Mouse (Mus musculus) heart, postnatal 0 days (tissue): ENCODE data around the gene Gbf1. TPM values are rescaled to one million over a fixed set of nuclear protein-coding genes. Genes with fewer than 3 reads are reported as not detected.
"Not testable (repeated sequence)": the region's sequence is repeated elsewhere in the genome, so short reads cannot be mapped to it uniquely, and the experiment has no call there.

ENCODE experiments used
- ATAC-seq: fragments of 200-750 bp; cut with Nextera tagmentation; 2 replicates; pipeline ENCODE4 v1.8.0; 2017; ENCODE audit warnings: low read depth, moderate number of reproducible peaks, moderate library complexity; ENCODE audit not compliant: insufficient read depth
- DNase-seq: peaks from one replicate; pipeline ENCODE4 v3.0.0-alpha.2; 2016; ENCODE audit warnings: low spot score
- H3K27ac ChIP-seq: fragments of 300-500 bp; sonication (generic); 2 replicates; pipeline ENCODE4 v1.5.1; 2014; ENCODE audit warnings: low read depth, mild to moderate bottlenecking
- H3K27me3 ChIP-seq: fragments of 300-500 bp; sonication (generic); 2 replicates; pipeline ENCODE4 v1.6.1; 2014; ENCODE audit warnings: low read length, mixed read lengths; ENCODE audit not compliant: control insufficient read depth, insufficient read depth
- H3K36me3 ChIP-seq: fragments of 300-500 bp; sonication (generic); replicated peaks from 2 replicates; pipeline ENCODE4 v1.6.1; 2014; ENCODE audit warnings: low read length, mixed read lengths; ENCODE audit not compliant: control insufficient read depth, insufficient read depth
- H3K4me1 ChIP-seq: fragments of 300-500 bp; sonication (generic); 2 replicates; pipeline ENCODE4 v1.6.1; 2014; ENCODE audit warnings: antibody characterized with exemption; ENCODE audit not compliant: control insufficient read depth, insufficient read depth
- H3K4me2 ChIP-seq: fragments of 300-500 bp; sonication (generic); 2 replicates; pipeline ENCODE4 v1.6.1; 2014; ENCODE audit warnings: low read depth, mild to moderate bottlenecking, low read length, moderate library complexity
- H3K4me3 ChIP-seq: fragments of 300-500 bp; sonication (generic); 2 replicates; pipeline ENCODE4 v1.5.1; 2014; ENCODE audit warnings: low read depth, low read length
- H3K9ac ChIP-seq: fragments of 300-500 bp; sonication (generic); replicated peaks from 2 replicates; pipeline ENCODE4 v1.6.1; 2014; ENCODE audit warnings: low read depth, low read length, mixed read lengths
- H3K9me3 ChIP-seq: fragments of 300-500 bp; sonication (generic); replicated peaks from 2 replicates; pipeline ENCODE4 v1.6.1; 2016; ENCODE audit warnings: low read length; ENCODE audit not compliant: control insufficient read depth
- CTCF ChIP-seq: IDR thresholded peaks from 2 replicates; pipeline ENCODE4 v1.5.1; 2016; ENCODE audit warnings: antibody characterized with exemption, control low read depth, low read depth
- EP300 ChIP-seq: IDR thresholded peaks from 2 replicates; pipeline ENCODE4 v1.6.1; 2016; ENCODE audit warnings: antibody characterized with exemption, low read depth
- WGBS: fragments of 180-500 bp; shearing (Covaris S2); extraction: QIAGEN DNeasy Blood & Tissue Kit; methylation state at CpG from one replicate; pipeline ENCODE4 v1.1.7; 2014; 5-methylcytosine and 5-hydroxymethylcytosine counted together
- polyA plus RNA-seq: library from polyadenylated mRNA; unstranded; fragments of >200 nt; fragmentation: Nextera tagmentation; extraction: Ambion mirVana; gene quantifications from 2 replicates; pipeline ENCODE4 v1.2.1, GENCODE M21; 2015
- total RNA-seq: library from RNA; depleted of rRNA; stranded (reverse); fragments of >200 nt; gene quantifications from 2 replicates; pipeline ENCODE4 v1.2.3, GENCODE M21; 2014; ENCODE audit warnings: low replicate concordance

Gbf1 gene
- total and polyA plus RNA-seq, 2 experiments from 2014 or later = 27.5 to 39.7 TPM

DNA sequence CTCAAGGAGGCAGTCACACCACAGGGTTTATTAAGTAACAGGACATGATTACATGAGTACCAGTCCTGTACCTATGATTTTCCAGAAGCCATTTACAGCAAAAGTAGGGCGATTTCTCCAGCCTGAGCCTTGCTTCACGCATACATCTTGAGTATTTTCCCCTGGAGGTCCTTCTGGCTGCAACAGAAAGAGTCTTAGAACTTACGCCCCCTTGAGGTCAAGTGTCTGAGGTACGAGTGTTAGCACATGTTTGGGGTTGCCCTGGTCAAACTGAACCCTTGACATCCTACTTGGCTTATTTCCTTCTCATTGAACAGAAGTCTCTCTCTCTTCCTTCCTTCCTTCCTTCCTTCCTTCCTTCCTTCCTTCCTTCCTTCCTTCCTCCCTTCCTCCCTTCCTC, 37.7 kb upstream of the Gbf1 start:
- DNase-seq (no peak), ATAC-seq (no peak)
- WGBS = 54% methylated on average over 4 of the region's 4 CpGs

GRCm38 (mm10) chr19:46119458-46119857, 32.9 kb upstream of the Gbf1 start:
- ATAC-seq (no peak), DNase-seq (no peak)
- Histone ChIP-seq H3K27ac (no peak overlapping the region), H3K27me3 (no peaks in the 10 kb centered on the region), H3K9ac (no peak overlapping the region), H3K4me3 (no peak overlapping the region), H3K9me3 (no peaks in the 10 kb centered on the region), H3K4me2 (no peak overlapping the region), H3K36me3 (no peaks in the 10 kb centered on the region), H3K4me1 (no peaks in the 10 kb centered on the region)
- 80% methylated on average over 3 of the region's 3 CpGs for WGBS
- TF ChIP-seq CTCF (no peak), EP300 (no peak)

More for the DNA sequence above, 37.7 kb upstream of the Gbf1 start:
- H3K27ac ChIP-seq = no peak overlapping the region
- H3K9ac ChIP-seq = no peak overlapping the region
- H3K4me2 ChIP-seq = no peak overlapping the region
- H3K27me3 ChIP-seq = no peaks in the 10 kb centered on the region
- no peaks in the 10 kb centered on the region for H3K9me3 ChIP-seq
- no peaks in the 10 kb centered on the region for H3K36me3 ChIP-seq
- H3K4me1 ChIP-seq = no peaks in the 10 kb centered on the region
- TF ChIP-seq CTCF = no peak
- no peak for TF ChIP-seq EP300
- H3K4me3 ChIP-seq = no peak overlapping the region

DNA sequence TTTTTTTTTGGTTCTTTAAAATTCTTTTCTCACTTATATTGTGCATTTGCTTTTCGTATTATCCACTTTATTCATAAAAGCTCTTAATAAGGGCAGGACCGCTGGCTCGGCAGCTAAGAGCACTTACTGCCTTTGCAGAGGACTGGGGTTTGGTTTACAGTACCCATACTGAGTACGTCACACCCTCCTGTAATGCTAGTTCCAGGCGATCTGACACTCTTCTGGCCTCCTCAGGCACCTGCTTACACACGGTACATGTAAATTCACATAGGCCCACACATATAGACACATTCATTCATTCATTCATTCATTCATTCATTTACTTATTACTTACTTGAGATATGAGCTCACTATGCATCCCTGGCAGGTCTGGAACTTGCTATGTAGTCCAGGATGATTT, 31.4 kb upstream of the Gbf1 start:
- H3K4me3 ChIP-seq = no peak overlapping the region
- WGBS = 68% methylated on average over 6 of the region's 6 CpGs
- DNase-seq = no peak

DNA sequence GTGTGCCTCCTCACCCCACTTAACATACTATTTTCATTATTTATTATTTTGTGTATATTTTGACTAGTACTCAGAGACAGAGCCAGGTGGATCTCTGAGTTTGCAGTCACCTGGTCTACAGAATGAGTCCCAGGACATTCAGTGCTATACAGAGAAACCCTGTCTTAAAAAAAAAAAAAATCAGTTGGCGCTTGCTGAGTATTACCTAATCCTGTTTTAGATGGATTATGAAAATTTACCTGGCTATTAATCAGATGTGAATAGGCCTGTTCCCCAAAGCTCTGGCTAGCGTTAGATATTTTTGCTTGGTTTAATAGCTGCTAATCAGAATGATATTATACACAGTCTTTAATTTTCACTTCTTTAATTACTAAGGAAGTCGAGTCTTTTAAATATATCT, 28.4 kb upstream of the Gbf1 start:
- ATAC-seq = no peak
- TF ChIP-seq EP300 (no peak), CTCF (no peak)

More for the DNA sequence above, 31.4 kb upstream of the Gbf1 start:
- Histone ChIP-seq H3K4me1 (no peaks in the 10 kb centered on the region), H3K27ac (no peak overlapping the region), H3K27me3 (no peaks in the 10 kb centered on the region), H3K36me3 (no peaks in the 10 kb centered on the region), H3K4me2 (no peak overlapping the region), H3K9ac (no peak overlapping the region), H3K9me3 (no peaks in the 10 kb centered on the region)
- no peak for ATAC-seq
- TF ChIP-seq CTCF = no peak
- no peak for TF ChIP-seq EP300

GRCm38 (mm10) chr19:46124651-46125050, 27.7 kb upstream of the Gbf1 start:
- Histone ChIP-seq H3K4me2 (no peak overlapping the region), H3K4me3 (no peak overlapping the region), H3K27ac (no peak overlapping the region), H3K36me3 (no peaks in the 10 kb centered on the region), H3K9me3 (no peaks in the 10 kb centered on the region), H3K27me3 (no peaks in the 10 kb centered on the region), H3K9ac (no peak overlapping the region), H3K4me1 (no peaks in the 10 kb centered on the region)
- no peak for TF ChIP-seq EP300
- DNase-seq (no peak), ATAC-seq (no peak)

More for the DNA sequence above, 28.4 kb upstream of the Gbf1 start:
- 84% methylated on average over 3 of the region's 3 CpGs for WGBS
- H3K27me3 ChIP-seq = no peaks in the 10 kb centered on the region
- no peak overlapping the region for H3K27ac ChIP-seq
- no peak overlapping the region for H3K4me2 ChIP-seq
- no peaks in the 10 kb centered on the region for H3K9me3 ChIP-seq
- H3K9ac ChIP-seq = no peak overlapping the region
- no peaks in the 10 kb centered on the region for H3K36me3 ChIP-seq
- no peaks in the 10 kb centered on the region for H3K4me1 ChIP-seq
- H3K4me3 ChIP-seq = no peak overlapping the region
- no peak for DNase-seq

DNA sequence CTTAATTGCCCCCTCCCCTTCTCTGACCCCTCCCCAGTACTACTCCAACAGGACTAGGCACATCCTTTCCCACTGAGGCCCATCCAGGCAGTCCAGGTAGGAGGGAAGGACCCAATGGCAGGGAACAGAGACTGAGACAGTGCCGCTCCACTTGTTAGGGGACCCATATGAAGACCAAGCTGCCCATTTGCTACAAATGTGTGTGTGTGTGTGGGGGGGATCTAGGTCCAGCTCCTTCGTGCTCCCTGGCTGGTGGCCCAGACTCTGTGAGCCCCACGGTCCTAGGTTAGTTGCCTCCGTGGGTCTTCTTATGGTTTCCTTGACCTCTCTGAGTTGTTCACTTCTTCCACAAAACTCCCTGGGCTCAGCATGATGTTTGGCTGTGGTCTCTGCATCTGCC, 26.0 kb upstream of the Gbf1 start:
- H3K9ac ChIP-seq = no peak overlapping the region
- DNase-seq (no peak), ATAC-seq (no peak)
- 82% methylated on average over 4 of the region's 4 CpGs for WGBS
- no peaks in the 10 kb centered on the region for H3K4me1 ChIP-seq
- no peak overlapping the region for H3K4me2 ChIP-seq
- H3K4me3 ChIP-seq = no peak overlapping the region
- no peak for TF ChIP-seq CTCF
- TF ChIP-seq EP300 = no peak
- no peak overlapping the region for H3K27ac ChIP-seq
- no peaks in the 10 kb centered on the region for H3K36me3 ChIP-seq
- H3K27me3 ChIP-seq = peaks cover 3% of the 10 kb centered on the region; the same call in 1 of the 2 replicates
- H3K9me3 ChIP-seq = no peaks in the 10 kb centered on the region

DNA sequence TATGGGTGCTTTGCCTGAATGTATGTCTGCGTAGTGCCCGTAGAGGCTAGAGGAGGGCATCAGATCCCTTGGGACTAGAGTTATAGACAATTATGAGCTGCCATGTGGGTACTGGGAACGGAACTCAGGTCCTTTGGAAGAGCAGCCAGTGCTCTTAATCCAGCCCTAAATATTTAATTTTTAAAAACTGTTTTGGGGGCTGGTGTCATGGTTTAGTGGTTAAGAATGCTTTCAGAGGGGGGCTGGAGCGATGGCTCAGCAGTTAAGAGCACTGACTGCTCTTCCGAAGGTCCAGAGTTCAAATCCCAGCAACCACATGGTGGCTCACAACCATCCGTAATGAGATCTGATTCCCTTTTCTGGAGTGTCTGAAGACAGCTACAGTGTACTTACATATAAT, 22.6 kb upstream of the Gbf1 start:
- H3K4me2 ChIP-seq, H3K27ac ChIP-seq, DNase-seq, ATAC-seq, H3K9ac ChIP-seq, H3K9me3 ChIP-seq, H3K4me1 ChIP-seq, H3K4me3 ChIP-seq, H3K36me3 ChIP-seq: not testable (repeated sequence)
- WGBS = 73% methylated on average over 6 of the region's 6 CpGs
- H3K27me3 ChIP-seq = peaks cover 32% of the 10 kb centered on the region
